Mouse (Mus musculus) brain, adult 10 weeks (tissue): ENCODE data around the gene Rnf183. TPM values are rescaled to one million over a fixed set of nuclear protein-coding genes. Genes with fewer than 3 reads are reported as not detected.

Source experiments
- polyA plus RNA-seq: library from polyadenylated mRNA; stranded (reverse); fragments of 350-450 nt; fragmentation: Illumina TruSeq; extraction: RNeasy Lipid Tissue Mini Kit (QIAGEN cat#74804); gene quantifications from one replicate; pipeline ENCODE4 v1.2.3, GENCODE M21; 2015; ENCODE audit warnings: low read depth, low replicate concordance

Rnf183 gene
- not detected for polyA plus RNA-seq

GRCm38 (mm10) chr4:62435081-62435480 lies at the start of gene Rnf183:
TSS of gene Rnf183 (minus strand) at chr4:62435252.

GRCm38 (mm10) chr4:62479937-62480708 lies 45.1 kb upstream of the Rnf183 start, which contains the start of gene Bspry:
TSS of gene Bspry (plus strand) at chr4:62480053.

DNA sequence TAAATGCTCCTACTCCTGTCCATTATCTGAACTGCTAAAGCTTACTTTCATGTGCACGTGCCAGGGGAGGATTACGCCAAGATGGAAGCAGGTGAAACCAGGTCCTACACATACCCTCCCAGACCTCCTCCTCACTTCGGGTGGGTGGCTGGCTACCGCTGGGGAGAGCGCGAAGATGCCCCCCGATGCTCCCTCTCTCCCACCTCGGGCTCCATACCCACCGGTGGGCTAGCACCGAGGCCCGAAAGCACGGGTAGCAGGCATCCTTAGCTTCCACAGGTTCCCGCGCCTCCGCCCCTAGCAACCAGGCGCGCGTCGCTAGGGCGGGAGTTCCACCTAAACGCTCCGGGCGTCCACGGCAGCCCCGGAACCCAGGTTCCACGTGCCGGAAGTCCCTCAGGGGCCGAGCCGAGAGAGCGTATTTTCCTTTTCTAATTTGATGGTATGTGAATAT lies 35.6 kb upstream of the Rnf183 start, which contains the start of gene Wdr31:
Wdr31 (minus strand) TSS at position 299 of the 454 bp plus-strand sequence.

DNA sequence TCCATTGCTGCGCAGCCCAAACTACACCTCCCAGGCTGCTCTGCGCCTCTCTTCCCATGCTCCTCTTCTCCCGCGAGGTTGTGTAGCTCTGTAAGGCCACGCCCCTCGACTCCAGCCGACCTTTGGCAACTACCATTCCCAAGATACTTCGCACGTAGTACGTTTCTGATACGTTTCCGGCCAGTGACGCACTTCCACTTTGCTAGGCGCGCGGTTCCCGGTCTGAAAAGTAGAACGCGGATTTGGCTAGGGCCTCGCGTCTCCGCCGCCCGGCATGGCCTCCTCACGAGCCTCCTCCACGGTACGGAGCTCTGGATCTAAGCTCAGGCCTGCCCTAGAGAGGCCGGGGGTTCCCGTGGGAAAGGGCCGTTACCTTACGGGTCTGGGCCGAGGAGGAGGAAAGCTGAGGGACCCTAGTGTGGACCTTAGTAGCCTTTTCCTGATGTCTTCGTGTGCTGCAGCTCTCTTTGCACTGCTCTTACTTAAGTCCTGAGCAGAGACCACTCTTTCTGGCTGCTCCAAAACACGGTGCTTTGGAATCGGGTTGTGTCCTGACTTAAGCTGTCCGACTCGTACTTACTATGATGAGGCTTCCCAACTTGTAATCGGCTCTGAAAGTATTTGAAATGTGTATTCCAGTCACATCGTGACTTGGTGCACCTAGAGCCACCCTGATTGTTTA lies 26.3 kb downstream of the Rnf183 start, which contains the start of the genes Cdc26 and Prpf4:
Cdc26 (minus strand) TSS at position 42 of the 682 bp plus-strand sequence.
Prpf4 (plus strand) TSS at position 197 of the 682 bp plus-strand sequence.

Other genes with a start within 250 kb of the Rnf183 start
- 18.6 TPM for gene Zfp37, start 204.2 kb downstream of the Rnf183 start, polyA plus RNA-seq
- 13.5 TPM for gene Slc31a2, start 172.7 kb downstream of the Rnf183 start, polyA plus RNA-seq
- 21.4 TPM for gene Fkbp15, start 74.7 kb downstream of the Rnf183 start, polyA plus RNA-seq
- 19.1 TPM for gene Slc31a1, start 74.5 kb downstream of the Rnf183 start, polyA plus RNA-seq
- 64.1 TPM for gene Cdc26, start 26.6 kb downstream of the Rnf183 start, polyA plus RNA-seq
- gene Prpf4, start 26.5 kb downstream of the Rnf183 start, polyA plus RNA-seq = 10.5 TPM
- 6.7 TPM for gene Wdr31, start 35.6 kb upstream of the Rnf183 start, polyA plus RNA-seq
- gene Bspry, start 44.8 kb upstream of the Rnf183 start, polyA plus RNA-seq = 0.34 TPM
- gene Hdhd3, start 68.2 kb upstream of the Rnf183 start, polyA plus RNA-seq = 13.8 TPM
- gene Alad, start 84.7 kb upstream of the Rnf183 start, polyA plus RNA-seq = 34.0 TPM
- 40.6 TPM for gene Pole3, start 89.8 kb upstream of the Rnf183 start, polyA plus RNA-seq
- gene 4933430I17Rik, start 90.1 kb upstream of the Rnf183 start, polyA plus RNA-seq = 0.42 TPM
- 43.1 TPM for gene Rgs3, start 124.6 kb upstream of the Rnf183 start, polyA plus RNA-seq